Mouse (Mus musculus): Measurements from ENCODE around the gene Dram1. TPM values are rescaled to one million over a fixed set of nuclear protein-coding genes. Genes with fewer than 3 reads are reported as not detected.

Gene Dram1
- total RNA-seq, 1 experiment: 3.3 TPM

DNA sequence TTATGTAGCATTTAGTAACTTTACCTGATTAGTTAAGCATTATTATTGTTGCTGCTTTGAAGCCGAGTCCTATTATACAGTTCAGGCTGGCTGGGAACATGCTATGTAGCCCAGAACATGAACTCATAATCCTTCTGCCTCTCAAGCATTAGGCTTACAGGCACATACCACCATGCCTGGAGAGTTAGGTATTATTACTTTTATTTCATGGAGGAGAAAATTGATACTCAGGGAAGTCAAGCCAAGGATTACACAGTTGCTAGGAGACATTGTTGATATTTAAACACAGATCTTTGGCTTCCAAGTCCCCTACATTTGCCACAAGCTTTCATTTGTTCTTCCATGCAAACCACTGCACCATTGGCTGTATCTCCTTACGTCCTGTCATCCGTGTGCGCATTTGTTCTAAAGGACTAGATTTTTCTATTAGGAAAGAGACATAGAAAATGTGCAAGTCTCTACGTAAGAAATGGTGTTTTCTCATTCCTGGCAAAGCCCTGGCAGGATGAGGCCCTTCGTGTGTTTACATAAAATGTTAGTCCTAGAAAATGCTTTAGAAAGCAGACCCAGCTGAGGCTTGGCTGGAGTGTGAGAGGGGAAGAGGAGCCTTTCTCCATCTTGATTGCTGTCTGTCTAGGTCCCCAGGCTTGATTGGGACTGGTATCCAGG, 76.9 kb downstream of the Dram1 start:
- in situ Hi-C loops (cut with MboI; ENCODE audit: low sequenced_read_pairs in 2 of 2, unreplicated experiment in 2 of 2): loop anchor here (25.0 kb wide), 3 partner anchors 440 to 1265 kb away; partner anchors contain the start of gene Igf1 (in 1 of the 2)
- no peak for TF ChIP-seq HCFC1 (IDR thresholded peaks at IDR 0.05; ENCODE audit: borderline replicate concordance, insufficient read depth, low read length)
- no peak for TF ChIP-seq ZC3H11A (IDR thresholded peaks at IDR 0.05; ENCODE audit: borderline replicate concordance, low read depth, low read length)
- no peak for TF ChIP-seq CHD2 (IDR thresholded peaks at IDR 0.05; ENCODE audit: low read depth, low read length)
- TF ChIP-seq ZNF384 (IDR thresholded peaks at IDR 0.05; ENCODE audit: low read depth, low read length): no peak
- no peak for TF ChIP-seq MAFK (IDR thresholded peaks at IDR 0.05; ENCODE audit: insufficient read depth, low read depth, low read length)
- Histone ChIP-seq H3K27ac (ENCODE audit: insufficient read depth, low read depth, low read length, poor library complexity, severe bottlenecking) (no peak overlapping the region), H3K4me3 (ENCODE audit: insufficient read depth in 1 of 2, low read depth in 1 of 2, low read length in 2 of 2, poor library complexity in 1 of 2, severe bottlenecking in 1 of 2) (no peak overlapping the region), H3K36me3 (ENCODE audit: control insufficient read depth, insufficient read depth, low read length, poor library complexity, severe bottlenecking) (no peaks in the 10 kb centered on the region), H3K9ac (ENCODE audit: insufficient read depth, low read depth, low read length, poor library complexity, severe bottlenecking) (no peak overlapping the region), H3K9me3 (ENCODE audit: control insufficient read depth, insufficient read depth, low read depth, low read length) (no peaks in the 10 kb centered on the region), H3K4me1 (ENCODE audit: control insufficient read depth in 2 of 2, insufficient read depth in 2 of 2, low read length in 2 of 2, poor library complexity in 1 of 2) (no peaks in the 10 kb centered on the region)
- no peak for DNase-seq (ENCODE audit: low read depth, low spot score)

DNA sequence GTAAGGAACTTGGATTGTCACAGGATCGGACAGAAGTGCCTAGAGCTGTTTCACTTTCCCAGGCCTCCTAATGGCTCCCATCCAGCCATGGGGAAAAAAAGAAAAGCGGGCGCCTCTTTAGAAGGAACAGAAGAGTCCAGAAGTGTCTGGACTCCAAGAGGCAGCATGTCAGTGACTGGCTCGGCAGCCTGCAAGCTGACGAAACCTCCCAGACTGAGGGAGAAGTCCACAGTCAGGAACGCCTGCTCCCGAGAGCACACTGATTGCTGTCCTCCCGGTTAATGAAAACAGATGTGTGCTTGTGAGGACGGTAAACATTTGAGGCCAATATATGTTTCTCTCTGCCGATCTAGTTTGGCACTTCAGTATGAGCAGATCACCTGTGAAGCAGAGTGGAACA, 81.9 kb downstream of the Dram1 start:
- in situ Hi-C loops (cut with MboI; ENCODE audit: low sequenced_read_pairs in 2 of 2, unreplicated experiment in 2 of 2): no loop called here

DNA sequence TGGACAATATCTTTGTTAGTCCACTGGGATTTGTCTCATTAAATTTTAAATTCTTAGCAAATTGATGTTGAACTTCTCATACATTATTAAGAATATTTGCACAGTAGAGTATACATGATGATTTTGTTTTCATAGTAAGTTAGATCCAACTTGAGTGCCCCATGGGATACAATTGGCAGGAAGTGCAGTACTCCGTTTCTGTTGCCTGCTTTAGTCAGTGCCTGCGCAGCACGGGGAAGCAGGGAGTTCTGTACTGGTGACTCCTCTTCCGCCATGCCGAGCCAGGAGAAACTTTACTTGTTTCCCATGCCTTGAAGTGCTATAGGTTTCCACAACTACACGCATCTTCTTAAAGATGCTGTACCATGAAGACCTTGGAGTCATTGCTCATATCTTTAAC, 83.8 kb downstream of the Dram1 start:
- Histone ChIP-seq H3K27ac (ENCODE audit: insufficient read depth, low read depth, low read length, poor library complexity, severe bottlenecking) (no peak overlapping the region), H3K9ac (ENCODE audit: insufficient read depth, low read depth, low read length, poor library complexity, severe bottlenecking) (no peak overlapping the region), H3K4me3 (ENCODE audit: insufficient read depth in 1 of 2, low read depth in 1 of 2, low read length in 2 of 2, poor library complexity in 1 of 2, severe bottlenecking in 1 of 2) (no peak overlapping the region), H3K9me3 (ENCODE audit: control insufficient read depth, insufficient read depth, low read depth, low read length) (no peaks in the 10 kb centered on the region), H3K4me1 (ENCODE audit: control insufficient read depth in 2 of 2, insufficient read depth in 2 of 2, low read length in 2 of 2, poor library complexity in 1 of 2) (no peaks in the 10 kb centered on the region), H3K36me3 (ENCODE audit: control insufficient read depth, insufficient read depth, low read length, poor library complexity, severe bottlenecking) (no peaks in the 10 kb centered on the region)
- no peak for TF ChIP-seq ZNF384 (IDR thresholded peaks at IDR 0.05; ENCODE audit: low read depth, low read length)
- TF ChIP-seq HCFC1 (IDR thresholded peaks at IDR 0.05; ENCODE audit: borderline replicate concordance, insufficient read depth, low read length): no peak
- TF ChIP-seq ZC3H11A (IDR thresholded peaks at IDR 0.05; ENCODE audit: borderline replicate concordance, low read depth, low read length): no peak
- no peak for TF ChIP-seq CHD2 (IDR thresholded peaks at IDR 0.05; ENCODE audit: low read depth, low read length)
- no peak for TF ChIP-seq MAFK (IDR thresholded peaks at IDR 0.05; ENCODE audit: insufficient read depth, low read depth, low read length)
- DNase-seq (ENCODE audit: low read depth, low spot score): no peak
- in situ Hi-C loops (cut with MboI; ENCODE audit: low sequenced_read_pairs in 2 of 2, unreplicated experiment in 2 of 2): no loop called here

More for the DNA sequence above, 81.9 kb downstream of the Dram1 start:
- no peak for DNase-seq (ENCODE audit: low read depth, low spot score)
- no peak overlapping the region for H3K4me3 ChIP-seq (ENCODE audit: insufficient read depth in 1 of 2, low read depth in 1 of 2, low read length in 2 of 2, poor library complexity in 1 of 2, severe bottlenecking in 1 of 2)
- no peaks in the 10 kb centered on the region for H3K4me1 ChIP-seq (ENCODE audit: control insufficient read depth in 2 of 2, insufficient read depth in 2 of 2, low read length in 2 of 2, poor library complexity in 1 of 2)
- no peak overlapping the region for H3K9ac ChIP-seq (ENCODE audit: insufficient read depth, low read depth, low read length, poor library complexity, severe bottlenecking)
- TF ChIP-seq ZC3H11A (IDR thresholded peaks at IDR 0.05; ENCODE audit: borderline replicate concordance, low read depth, low read length) (no peak), ZNF384 (IDR thresholded peaks at IDR 0.05; ENCODE audit: low read depth, low read length) (no peak), HCFC1 (IDR thresholded peaks at IDR 0.05; ENCODE audit: borderline replicate concordance, insufficient read depth, low read length) (no peak), MAFK (IDR thresholded peaks at IDR 0.05; ENCODE audit: insufficient read depth, low read depth, low read length) (no peak), CHD2 (IDR thresholded peaks at IDR 0.05; ENCODE audit: low read depth, low read length) (no peak)
- no peak overlapping the region for H3K27ac ChIP-seq (ENCODE audit: insufficient read depth, low read depth, low read length, poor library complexity, severe bottlenecking)
- H3K36me3 ChIP-seq (ENCODE audit: control insufficient read depth, insufficient read depth, low read length, poor library complexity, severe bottlenecking): no peaks in the 10 kb centered on the region
- no peaks in the 10 kb centered on the region for H3K9me3 ChIP-seq (ENCODE audit: control insufficient read depth, insufficient read depth, low read depth, low read length)

DNA sequence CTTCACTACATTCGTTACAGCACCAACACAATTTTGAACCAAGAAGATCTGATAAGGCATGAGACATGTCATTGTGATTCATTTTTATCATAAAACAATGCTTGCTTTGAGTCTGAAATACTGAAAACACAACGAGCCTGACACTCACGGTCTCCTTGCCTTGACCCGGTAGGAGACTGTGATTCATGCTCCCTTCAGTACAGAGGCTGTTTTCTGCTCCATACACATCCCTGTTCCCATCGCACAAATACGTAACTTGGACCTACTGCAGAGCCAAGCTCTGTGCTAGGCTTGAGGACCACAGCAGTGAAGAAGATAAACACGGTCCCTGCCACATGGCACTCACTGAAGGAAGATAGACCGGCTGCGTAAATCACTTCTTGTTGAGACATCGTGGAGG, 90.8 kb downstream of the Dram1 start:
- no peak overlapping the region for H3K4me3 ChIP-seq (ENCODE audit: insufficient read depth in 1 of 2, low read depth in 1 of 2, low read length in 2 of 2, poor library complexity in 1 of 2, severe bottlenecking in 1 of 2)
- TF ChIP-seq CHD2 (IDR thresholded peaks at IDR 0.05; ENCODE audit: low read depth, low read length): no peak
- H3K36me3 ChIP-seq (ENCODE audit: control insufficient read depth, insufficient read depth, low read length, poor library complexity, severe bottlenecking): no peaks in the 10 kb centered on the region
- in situ Hi-C loops (cut with MboI; ENCODE audit: low sequenced_read_pairs in 2 of 2, unreplicated experiment in 2 of 2): no loop called here
- H3K27ac ChIP-seq (ENCODE audit: insufficient read depth, low read depth, low read length, poor library complexity, severe bottlenecking): no peak overlapping the region
- no peak for DNase-seq (ENCODE audit: low read depth, low spot score)
- H3K4me1 ChIP-seq (ENCODE audit: control insufficient read depth in 2 of 2, insufficient read depth in 2 of 2, low read length in 2 of 2, poor library complexity in 1 of 2): no peaks in the 10 kb centered on the region
- no peaks in the 10 kb centered on the region for H3K9me3 ChIP-seq (ENCODE audit: control insufficient read depth, insufficient read depth, low read depth, low read length)
- no peak overlapping the region for H3K9ac ChIP-seq (ENCODE audit: insufficient read depth, low read depth, low read length, poor library complexity, severe bottlenecking)

DNA sequence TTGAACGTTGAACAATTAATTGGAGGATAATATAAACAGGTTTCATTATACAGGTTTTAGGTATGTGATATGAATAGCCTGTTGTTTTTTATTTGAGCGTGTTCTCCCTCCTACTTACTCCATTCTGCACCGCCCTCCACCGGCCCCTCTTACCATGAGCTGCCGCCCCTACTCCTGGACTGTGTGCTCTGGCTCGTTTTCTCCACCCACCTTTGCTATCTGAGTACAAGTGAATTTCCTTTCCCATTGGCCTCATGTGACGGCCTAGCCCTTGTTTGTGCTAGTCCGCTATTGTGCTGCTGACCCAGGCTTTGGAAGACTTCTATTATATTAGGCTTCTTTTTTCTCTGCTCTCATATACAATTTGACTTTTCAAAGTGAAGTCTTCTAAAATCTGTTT, 91.6 kb downstream of the Dram1 start:
- H3K27ac ChIP-seq (ENCODE audit: insufficient read depth, low read depth, low read length, poor library complexity, severe bottlenecking): no peak overlapping the region

More for the DNA sequence above, 91.6 kb downstream of the Dram1 start:
- Histone ChIP-seq H3K36me3 (ENCODE audit: control insufficient read depth, insufficient read depth, low read length, poor library complexity, severe bottlenecking) (no peaks in the 10 kb centered on the region), H3K4me3 (ENCODE audit: insufficient read depth in 1 of 2, low read depth in 1 of 2, low read length in 2 of 2, poor library complexity in 1 of 2, severe bottlenecking in 1 of 2) (no peak overlapping the region), H3K9me3 (ENCODE audit: control insufficient read depth, insufficient read depth, low read depth, low read length) (no peaks in the 10 kb centered on the region), H3K9ac (ENCODE audit: insufficient read depth, low read depth, low read length, poor library complexity, severe bottlenecking) (no peak overlapping the region), H3K4me1 (ENCODE audit: control insufficient read depth in 2 of 2, insufficient read depth in 2 of 2, low read length in 2 of 2, poor library complexity in 1 of 2) (no peaks in the 10 kb centered on the region)
- DNase-seq (ENCODE audit: low read depth, low spot score): no peak
- TF ChIP-seq ZNF384 (IDR thresholded peaks at IDR 0.05; ENCODE audit: low read depth, low read length) (no peak), MAFK (IDR thresholded peaks at IDR 0.05; ENCODE audit: insufficient read depth, low read depth, low read length) (no peak), HCFC1 (IDR thresholded peaks at IDR 0.05; ENCODE audit: borderline replicate concordance, insufficient read depth, low read length) (no peak), ZC3H11A (IDR thresholded peaks at IDR 0.05; ENCODE audit: borderline replicate concordance, low read depth, low read length) (no peak), CHD2 (IDR thresholded peaks at IDR 0.05; ENCODE audit: low read depth, low read length) (no peak)
- in situ Hi-C loops (cut with MboI; ENCODE audit: low sequenced_read_pairs in 2 of 2, unreplicated experiment in 2 of 2): no loop called here

All from ES-E14 (cell line).